Mouse (Mus musculus) common myeloid progenitor, adult 5-6 weeks (primary cell): ENCODE data around the gene Twnk. TPM values are rescaled to one million over a fixed set of nuclear protein-coding genes. Genes with fewer than 3 reads are reported as not detected.
"Not testable (repeated sequence)": the region's sequence is repeated elsewhere in the genome, so short reads cannot be mapped to it uniquely, and the experiment has no call there.

Experiments
- ATAC-seq: replicated peaks from 2 replicates; pipeline ENCODE4 v1.8.0; 2016; ENCODE audit warnings: low read depth, mild to moderate bottlenecking, moderate TSS enrichment, inconsistent platforms; ENCODE audit not compliant: poor library complexity, severe bottlenecking
- total RNA-seq: library from RNA; stranded (forward); fragments of 200-1000, 187-1606 nt; gene quantifications from 2 replicates; pipeline ENCODE4 v1.2.3, GENCODE M21; 2017

Gene Twnk
- total RNA-seq, 1 experiment from 2014 or later = 31.0 TPM

DNA sequence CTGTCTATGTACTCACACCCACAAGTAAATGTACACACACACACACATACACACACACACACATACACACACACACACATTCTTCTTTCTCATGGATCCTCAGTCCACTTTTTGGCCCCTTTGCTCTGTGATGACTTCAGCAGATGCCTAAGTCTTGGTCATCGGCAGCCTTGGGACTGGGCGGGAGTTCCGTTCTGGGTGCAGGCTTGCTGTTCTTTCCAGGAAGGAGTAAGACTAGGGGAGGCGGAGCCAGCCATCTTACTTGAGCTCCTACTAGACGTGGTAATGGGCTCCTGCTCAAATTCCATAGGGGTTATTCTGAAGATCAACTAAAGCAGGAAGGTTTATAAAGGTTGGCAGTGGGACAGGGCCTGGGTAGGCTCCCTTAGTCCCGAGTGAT is 14.9 kb downstream of the Twnk start:
- ATAC-seq = no peak

DNA sequence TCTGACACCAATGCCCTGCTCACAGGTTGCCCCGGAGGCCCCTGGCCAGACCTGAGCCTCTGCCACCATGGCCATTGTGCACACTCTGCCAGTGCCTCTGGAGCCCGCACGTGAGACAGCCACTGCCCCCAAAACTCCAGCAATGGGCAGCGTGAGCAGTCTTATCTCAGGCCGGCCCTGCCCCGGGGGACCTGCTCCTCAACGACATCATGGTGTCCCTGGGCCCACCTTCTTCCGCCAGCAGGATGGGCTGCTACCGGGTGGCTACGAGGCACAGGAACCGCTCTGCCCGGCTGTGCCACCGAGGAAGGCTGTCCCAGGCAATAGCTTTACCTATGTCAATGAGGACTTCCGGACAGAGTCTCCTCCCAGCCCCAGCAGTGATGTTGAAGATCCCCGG is 15.9 kb downstream of the Twnk start:
- ATAC-seq = no peak

DNA sequence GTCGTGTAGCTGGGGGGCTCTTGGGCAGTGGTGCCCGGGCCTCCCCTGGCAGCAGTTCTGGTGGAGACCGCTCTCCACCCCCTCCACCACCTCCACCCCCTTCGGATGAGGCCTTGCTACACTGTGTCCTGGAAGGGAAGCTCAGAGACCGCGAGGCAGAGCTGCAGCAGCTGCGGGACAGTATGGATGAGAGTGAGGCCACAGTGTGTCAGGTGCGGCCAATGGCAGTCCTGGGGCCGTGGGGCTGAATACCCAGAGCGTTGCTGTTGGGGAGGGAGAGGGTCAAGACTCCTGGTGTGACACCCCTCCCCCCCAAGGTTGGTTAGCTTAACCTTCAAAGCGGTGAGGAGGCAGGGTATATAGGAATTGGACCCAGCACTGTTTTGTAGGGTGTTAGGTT is 18.5 kb downstream of the Twnk start:
- ATAC-seq = no peak

- ATAC-seq = no peak
These were observed 19.3 kb downstream of the Twnk start for GRCm38 (mm10) chr19:45024775-45025174.

DNA sequence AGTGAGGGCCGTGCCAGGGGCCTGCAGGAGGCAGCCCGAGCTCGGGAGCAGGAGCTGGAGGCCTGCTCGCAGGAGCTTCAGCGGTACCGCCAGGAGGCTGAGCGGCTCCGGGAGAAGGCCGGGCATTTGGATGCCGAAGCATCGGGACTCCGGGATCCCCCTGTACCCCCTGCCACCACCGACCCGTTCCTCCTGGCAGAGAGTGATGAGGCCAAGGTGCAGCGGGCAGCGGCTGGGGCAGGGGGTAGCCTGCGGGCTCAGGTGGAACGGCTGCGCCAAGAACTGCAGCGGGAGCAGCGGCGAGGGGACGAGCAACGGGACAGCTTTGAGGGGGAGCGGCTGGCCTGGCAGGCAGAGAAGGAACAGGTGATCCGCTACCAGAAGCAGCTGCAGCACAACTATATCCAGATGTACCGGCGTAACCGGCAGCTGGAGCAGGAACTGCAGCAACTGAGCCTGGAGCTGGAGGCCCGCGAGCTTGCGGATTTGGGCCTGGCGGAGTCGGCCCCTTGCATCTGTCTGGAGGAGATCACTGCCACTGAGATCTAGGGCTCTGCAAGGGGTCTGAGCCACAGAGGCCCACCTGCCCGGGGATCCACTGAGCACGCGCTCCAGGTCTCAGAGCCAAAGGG is 20.6 kb downstream of the Twnk start:
- ATAC-seq = no peak

DNA sequence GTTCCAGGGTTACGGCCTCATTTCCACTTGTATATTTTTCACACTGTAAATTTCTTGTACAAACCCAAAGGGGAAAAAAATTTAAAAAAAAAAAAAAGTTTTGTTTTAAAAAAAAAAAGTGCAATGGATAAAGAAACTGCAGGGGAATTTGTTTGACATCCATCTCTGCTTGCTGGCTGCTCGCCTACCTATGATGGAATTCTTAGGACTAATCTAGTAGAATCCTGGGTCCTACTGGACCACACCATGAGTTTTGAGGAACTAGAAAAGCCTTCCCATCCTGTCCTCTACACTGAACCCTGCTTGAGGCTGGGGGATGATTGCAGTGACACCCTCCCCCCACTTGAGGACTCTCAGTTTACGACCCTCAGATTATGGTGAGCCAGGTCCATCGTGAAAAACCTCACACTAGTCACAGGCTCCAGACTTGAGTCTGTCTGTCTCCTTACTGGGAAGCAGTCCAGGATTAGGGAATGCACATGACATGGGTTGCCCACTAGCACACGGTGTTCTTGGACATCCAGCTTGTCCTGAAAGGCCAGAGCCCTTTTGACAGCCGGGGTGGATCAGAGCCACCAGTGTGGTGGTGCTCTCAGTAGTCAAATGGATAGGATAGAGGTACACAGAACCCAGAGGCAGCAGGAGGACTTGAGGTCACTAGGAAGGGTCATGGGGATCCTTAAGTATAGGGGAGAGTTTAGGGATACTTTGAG is 21.7 kb downstream of the Twnk start:
- ATAC-seq = no peak

- ATAC-seq = no peak
These were observed 22.4 kb downstream of the Twnk start for GRCm38 (mm10) chr19:45027848-45028247.

DNA sequence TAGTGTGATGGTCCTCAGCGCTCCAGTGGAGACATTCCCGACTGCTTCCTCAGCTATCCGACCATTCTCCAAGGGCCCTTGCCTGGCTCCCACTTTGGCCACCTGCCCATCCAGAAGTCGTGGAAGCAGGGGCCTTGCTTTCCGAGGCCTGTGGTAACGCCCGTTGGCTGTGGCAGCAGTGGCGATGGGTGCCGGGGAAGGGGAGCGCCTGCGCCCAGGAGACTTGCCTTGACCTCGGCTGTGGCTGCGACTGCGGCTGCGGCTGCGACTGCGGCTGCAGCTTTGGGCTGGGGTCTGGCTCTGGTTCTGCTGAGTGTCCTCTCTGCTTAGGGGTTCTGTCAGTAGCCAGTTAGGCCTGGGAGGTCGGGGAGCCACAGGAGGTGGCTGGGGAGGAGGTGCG is 23.3 kb downstream of the Twnk start:
- no peak for ATAC-seq

GRCm38 (mm10) chr19:45029571-45029970 is 24.1 kb downstream of the Twnk start:
- ATAC-seq = no peak

DNA sequence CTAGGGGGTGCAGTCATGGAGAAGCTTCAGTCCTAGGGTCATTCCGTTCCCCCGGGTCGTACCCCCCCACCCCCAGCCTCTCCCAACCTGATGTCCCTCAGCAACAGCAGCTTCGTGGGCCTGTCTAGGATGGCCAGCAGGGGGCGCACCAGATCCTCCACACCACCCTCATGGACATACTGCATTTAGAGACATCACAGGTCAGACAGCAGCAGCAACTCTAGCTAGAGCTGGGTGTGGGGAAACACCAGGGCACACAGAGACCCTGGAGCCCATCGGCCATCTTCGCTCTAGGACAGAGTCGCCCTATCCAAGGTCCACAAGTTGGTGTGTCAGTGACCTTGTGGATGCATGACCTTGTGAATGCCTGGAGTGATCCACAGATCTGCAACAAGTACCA is 24.6 kb downstream of the Twnk start:
- 0 out of 2 replicates have a peak, but pooled peaks have one; percentile 22 for ATAC-seq

GRCm38 (mm10) chr19:45030746-45031693 is 25.6 kb downstream of the Twnk start:
- peak; percentile 68 for ATAC-seq

GRCm38 (mm10) chr19:45031780-45032179 is 26.3 kb downstream of the Twnk start:
- peak; percentile 73 for ATAC-seq

DNA sequence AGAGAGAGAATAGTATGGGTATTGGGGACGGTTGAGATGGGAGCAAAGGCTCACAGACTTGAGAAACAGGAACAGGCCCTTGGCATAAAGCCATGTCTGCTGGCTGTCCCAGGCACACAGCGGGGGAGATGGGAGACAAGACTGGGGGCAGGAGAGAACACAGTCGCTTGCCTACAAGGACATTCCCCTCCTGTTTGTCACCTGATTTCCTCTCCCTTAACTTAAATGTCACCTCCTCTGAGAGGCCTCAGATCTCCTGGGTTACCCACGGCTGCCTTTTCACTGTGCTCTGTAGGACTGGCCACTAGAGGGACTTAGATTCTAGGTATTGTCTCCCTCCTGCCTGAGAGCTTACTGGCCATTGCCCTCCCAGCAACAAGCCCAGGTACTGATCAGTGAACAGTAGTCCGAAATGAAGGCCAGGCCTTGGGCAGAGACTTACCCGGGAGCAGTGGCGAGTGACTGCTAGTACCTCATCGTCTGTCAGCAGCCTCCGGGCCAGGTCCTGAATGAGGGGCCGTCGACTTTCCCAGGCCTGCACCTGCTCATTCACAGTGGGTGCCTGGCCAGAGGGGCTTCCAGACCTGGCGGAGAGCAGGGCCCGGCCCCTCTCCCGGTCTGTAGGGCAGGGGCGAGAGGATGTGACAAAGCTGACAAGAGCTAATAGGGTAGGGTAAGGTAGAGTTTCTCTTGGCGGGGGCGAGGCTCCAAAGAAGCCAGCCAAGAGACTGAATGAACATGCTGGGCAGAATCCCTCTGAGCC is 27.3 kb downstream of the Twnk start:
- peak; percentile 30 for ATAC-seq

- peak; percentile 76 for ATAC-seq
These were observed 31.4 kb downstream of the Twnk start for GRCm38 (mm10) chr19:45036867-45037266.

- ATAC-seq = not testable (repeated sequence)
These were observed 32.7 kb downstream of the Twnk start for GRCm38 (mm10) chr19:45038198-45038597.

- ATAC-seq = no peak
These were observed 34.8 kb downstream of the Twnk start for GRCm38 (mm10) chr19:45040214-45040613.

DNA sequence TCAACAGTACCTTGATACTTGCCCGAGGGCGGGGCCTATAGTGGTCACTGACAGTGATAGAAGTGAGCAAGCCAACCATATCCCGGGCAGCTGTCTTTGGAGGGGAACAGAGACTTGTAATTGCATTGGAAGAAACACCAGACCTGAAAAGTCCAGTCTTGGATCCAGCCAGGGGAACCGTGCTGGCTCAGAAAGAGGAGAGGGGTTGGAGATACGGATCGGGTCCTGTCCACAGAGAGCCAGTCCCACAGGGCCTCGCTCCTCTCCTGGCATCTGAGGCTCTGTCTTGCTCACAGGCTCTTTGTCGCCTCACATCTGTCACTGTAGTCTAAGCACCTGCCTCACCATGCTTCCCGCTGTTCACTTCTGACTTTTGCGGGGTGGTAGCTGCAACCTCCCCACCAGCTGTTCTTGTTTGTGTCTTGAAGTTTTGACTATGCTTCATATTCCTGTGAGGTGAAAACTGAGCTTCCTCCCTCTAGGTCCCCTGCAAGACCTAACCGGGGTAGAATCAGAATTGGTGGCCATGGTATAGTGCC is 39.0 kb downstream of the Twnk start:
- no peak for ATAC-seq

DNA sequence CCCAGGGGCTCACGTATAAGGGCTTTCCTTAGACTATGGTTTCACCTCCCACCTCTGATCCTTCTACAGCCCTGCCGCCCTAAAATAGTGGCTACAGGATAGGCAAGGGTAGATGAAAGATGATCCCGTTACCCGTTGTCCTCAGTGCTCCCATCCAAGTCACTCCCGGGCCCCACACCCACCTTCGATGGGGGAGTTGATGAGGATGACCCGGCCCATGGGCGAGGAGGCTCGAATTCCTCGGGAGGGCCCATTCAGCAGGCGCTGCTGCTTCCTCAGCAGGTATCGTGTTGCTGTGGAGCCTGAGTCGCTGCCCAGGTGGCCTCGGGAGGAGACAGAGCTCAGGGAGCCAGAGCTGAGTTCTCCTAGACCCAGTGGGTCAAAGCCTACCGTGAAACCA is 39.8 kb downstream of the Twnk start:
- ATAC-seq = no peak

- ATAC-seq = no peak
These were observed 40.2 kb downstream of the Twnk start, which contains the start of gene Pdzd7 for GRCm38 (mm10) chr19:45045651-45046050. Gene Pdzd7 (minus strand): TSS chr19:45045717.
